Mouse (Mus musculus) left cerebral cortex, adult 2 months (tissue): ENCODE measurements around the gene Specc1l. TPM values are rescaled to one million over a fixed set of nuclear protein-coding genes. Genes with fewer than 3 reads are reported as not detected.

Experiments used
- DNase-seq, 2 experiments: peaks; one replicate each; pipeline ENCODE4 v3.0.0; 2021 to 2022; ENCODE audit warnings: low spot score in 2 of 2, mixed read lengths in 1 of 2; ENCODE audit errors: extremely low spot score in 1 of 2
- H3K27ac ChIP-seq: fragments of 200-600 bp; 2 replicates; pipeline ENCODE4 v1.8.1; 2022
- H3K4me3 ChIP-seq: fragments of 200-600 bp; 2 replicates; pipeline ENCODE4 v1.8.1; 2022
- CTCF ChIP-seq: fragments of 200-600 bp; IDR thresholded peaks from 2 replicates; pipeline ENCODE4 v1.8.1; 2022; ENCODE audit warnings: antibody characterized with exemption, mild to moderate bottlenecking, moderate library complexity
- intact Hi-C: fragments of 180-260 bp; cut with DNase I; formaldehyde crosslinking; loops from one replicate; pipeline ENCODE4 v1.15.1; 2025
- total RNA-seq, 2 experiments: library from RNA; stranded (reverse); gene quantifications; 2 replicates each; pipeline ENCODE4 v1.2.3; 2021

Gene Specc1l
- total RNA-seq, 2 experiments from 2014 or later: 42.9 to 46.4 TPM

GRCm38 (mm10) chr10:75255091-75255490 lies 43.2 kb downstream of the Specc1l start:
- peak; percentile 67 for TF ChIP-seq CTCF
- Histone ChIP-seq H3K4me3 (no peak overlapping the region), H3K27ac (no peak overlapping the region)
- no peak for DNase-seq
- intact Hi-C loops: loop anchor here (1.0 kb wide), 1 partner anchor 181 kb away; no protein-coding TSS in a partner anchor

- Histone ChIP-seq H3K4me3 (no peak overlapping the region), H3K27ac (no peak overlapping the region)
- no peak for TF ChIP-seq CTCF
- intact Hi-C loops: no loop called here
- no peak for DNase-seq
These were observed 45.5 kb downstream of the Specc1l start for GRCm38 (mm10) chr10:75257401-75257800.

- DNase-seq: no peak
- no peak overlapping the region; the same call in 1 of the 2 replicates for H3K27ac ChIP-seq
- no peak for TF ChIP-seq CTCF
- intact Hi-C loops: no loop called here
- no peak overlapping the region for H3K4me3 ChIP-seq
These were observed 46.4 kb downstream of the Specc1l start for GRCm38 (mm10) chr10:75258241-75258640.

- intact Hi-C loops: no loop called here
- H3K27ac ChIP-seq: no peak overlapping the region
- no peak for DNase-seq
- no peak overlapping the region for H3K4me3 ChIP-seq
- TF ChIP-seq CTCF: no peak
These were observed 49.4 kb downstream of the Specc1l start for GRCm38 (mm10) chr10:75261268-75261667.

GRCm38 (mm10) chr10:75264993-75265555 lies 53.2 kb downstream of the Specc1l start:
- no peak for TF ChIP-seq CTCF
- H3K27ac ChIP-seq: no peak overlapping the region
- H3K4me3 ChIP-seq: no peak overlapping the region
- intact Hi-C loops: no loop called here
- DNase-seq: no peak

GRCm38 (mm10) chr10:75273020-75273419 lies 61.1 kb downstream of the Specc1l start:
- DNase-seq: no peak
- TF ChIP-seq CTCF: no peak
- H3K27ac ChIP-seq: no peak overlapping the region
- no peak overlapping the region for H3K4me3 ChIP-seq
- intact Hi-C loops: no loop called here

- no peak overlapping the region for H3K4me3 ChIP-seq
- intact Hi-C loops: loop anchor here (1.0 to 5.0 kb wide), 2 partner anchors 36 to 160 kb away; no protein-coding TSS in a partner anchor
- H3K27ac ChIP-seq: no peak overlapping the region
- no peak for TF ChIP-seq CTCF
- DNase-seq: no peak
These were observed 64.6 kb downstream of the Specc1l start for GRCm38 (mm10) chr10:75276427-75277013.

GRCm38 (mm10) chr10:75277501-75277900 lies 65.6 kb downstream of the Specc1l start:
- intact Hi-C loops: loop anchor here (1.0 to 5.0 kb wide), 2 partner anchors 35 to 159 kb away; no protein-coding TSS in a partner anchor
- Histone ChIP-seq H3K27ac (no peak overlapping the region), H3K4me3 (no peak overlapping the region)
- TF ChIP-seq CTCF: peak; percentile 75
- DNase-seq: no peak

- TF ChIP-seq CTCF: no peak
- DNase-seq: no peak
- intact Hi-C loops: no loop called here
These were observed 70.8 kb downstream of the Specc1l start for GRCm38 (mm10) chr10:75282648-75283047.

GRCm38 (mm10) chr10:75283821-75284220 lies 71.9 kb downstream of the Specc1l start:
- TF ChIP-seq CTCF: no peak
- intact Hi-C loops: no loop called here
- no peak for DNase-seq
- Histone ChIP-seq H3K4me3 (no peak overlapping the region), H3K27ac (no peak overlapping the region)

More at GRCm38 (mm10) chr10:75282648-75283047, 70.8 kb downstream of the Specc1l start:
- Histone ChIP-seq H3K4me3 (no peak overlapping the region), H3K27ac (no peak overlapping the region)

GRCm38 (mm10) chr10:75288579-75288978 lies 76.7 kb downstream of the Specc1l start:
- H3K4me3 ChIP-seq: no peak overlapping the region
- no peak for DNase-seq
- intact Hi-C loops: no loop called here
- H3K27ac ChIP-seq: no peak overlapping the region
- no peak for TF ChIP-seq CTCF

GRCm38 (mm10) chr10:75289392-75289791 lies 77.5 kb downstream of the Specc1l start:
- no peak for DNase-seq
- H3K27ac ChIP-seq: no peak overlapping the region
- intact Hi-C loops: no loop called here
- no peak for TF ChIP-seq CTCF
- no peak overlapping the region for H3K4me3 ChIP-seq

- no peak for DNase-seq
- H3K4me3 ChIP-seq: no peak overlapping the region
- no peak for TF ChIP-seq CTCF
- intact Hi-C loops: no loop called here
- H3K27ac ChIP-seq: no peak overlapping the region
These were observed 78.8 kb downstream of the Specc1l start for GRCm38 (mm10) chr10:75290650-75291049.
